Comparison of ENCODE assay signal across 21 mouse cellular contexts in genomic region chr19:26447427-26448023, GRCm38 (mm10).
DNase-seq lines count a peak whose midpoint lies in the region; ATAC-seq lines count a peak whose summit lies in the region.
"Had no signal": no experiment of that assay in that cellular context is flagged by ENCODE, and none has a peak within 500 bp of the region (broad histone marks: within the 10 kb centered on the region; RNA-seq: fewer than 3 reads in every experiment).

No protein-coding gene starts in this region.

- no peak overlapping the region for H3K4me3 ChIP-seq in forebrain, embryonic 13.5 days
- no peak overlapping the region for H3K4me3 ChIP-seq in forebrain, embryonic 10.5 days
- no peak overlapping the region for H3K4me3 ChIP-seq in forebrain, embryonic 16.5 days (replicated peaks; ENCODE audit: low read length)
- H3K4me3 ChIP-seq: embryonic facial prominence, embryonic 13.5 days; midbrain, embryonic 13.5 days had no signal

- DNase-seq in forebrain, embryonic 10.5 days (ENCODE audit: extremely low spot score, low spot score): no peak
- peak; percentile 13 to 30 for DNase-seq in left cerebral cortex, postnatal 14 days (ENCODE audit: low spot score in 2 of 2)
- no peak for DNase-seq in left cerebral cortex, adult 9 months (ENCODE audit: low spot score in 2 of 2)
- DNase-seq in brain, embryonic 18.5 days (ENCODE audit: low read depth, low spot score): peak; percentile 46
- no peak for DNase-seq in spleen, postnatal 4 days (ENCODE audit: low spot score in 2 of 2)
- no peak for DNase-seq in testis, postnatal 10 days (ENCODE audit: low spot score)
- DNase-seq: gastrocnemius, postnatal 36 days; heart, postnatal 36 days; liver; lung, embryonic 14.5 days; thymus, postnatal 36 days had no signal

- H3K4me2 ChIP-seq in forebrain, embryonic 13.5 days: no peak overlapping the region
- H3K4me2 ChIP-seq in forebrain, embryonic 16.5 days (ENCODE audit: low read length): no peak overlapping the region
- H3K4me2 ChIP-seq: embryonic facial prominence, embryonic 13.5 days; heart, embryonic 11.5 days; lung, embryonic 14.5 days; midbrain, embryonic 13.5 days had no signal

- H3K27me3 ChIP-seq in forebrain, embryonic 13.5 days: no peaks in the 10 kb centered on the region
- no peaks in the 10 kb centered on the region for H3K27me3 ChIP-seq in forebrain, embryonic 10.5 days (ENCODE audit: poor library complexity, severe bottlenecking)
- no peaks in the 10 kb centered on the region for H3K27me3 ChIP-seq in forebrain, embryonic 16.5 days (replicated peaks; ENCODE audit: control insufficient read depth, insufficient read depth, low read length)
- H3K27me3 ChIP-seq: embryonic facial prominence, embryonic 13.5 days; midbrain, embryonic 13.5 days had no signal

- ATAC-seq in forebrain, embryonic 13.5 days: peak; percentile 75
- ATAC-seq in forebrain, embryonic 16.5 days: peak; percentile 88
- ATAC-seq: activated CD4-positive, CD25-positive, alpha-beta regulatory T cell, adult 4 months; intestine, embryonic 16.5 days; midbrain, embryonic 13.5 days had no signal

- no peak overlapping the region for H3K27ac ChIP-seq in forebrain, embryonic 13.5 days
- H3K27ac ChIP-seq in forebrain, embryonic 10.5 days: no peak overlapping the region
- peak overlapping the region; percentile 11; the same call in 1 of the 2 replicates for H3K27ac ChIP-seq in forebrain, embryonic 16.5 days (ENCODE audit: low read length)
- H3K27ac ChIP-seq: embryonic facial prominence, embryonic 13.5 days; kidney, postnatal 0 days; macrophage; midbrain, embryonic 13.5 days; stomach, postnatal 0 days had no signal

- no peak overlapping the region for H3K9ac ChIP-seq in forebrain, embryonic 13.5 days
- H3K9ac ChIP-seq in forebrain, embryonic 16.5 days (replicated peaks; ENCODE audit: low read depth, low read length): no peak overlapping the region
- H3K9ac ChIP-seq: embryonic facial prominence, embryonic 13.5 days; lung, embryonic 14.5 days; midbrain, embryonic 13.5 days had no signal

- H3K4me1 ChIP-seq in forebrain, embryonic 13.5 days: no peaks in the 10 kb centered on the region
- H3K4me1 ChIP-seq in forebrain, embryonic 10.5 days: no peaks in the 10 kb centered on the region
- H3K4me1 ChIP-seq in forebrain, embryonic 16.5 days (replicated peaks; ENCODE audit: control insufficient read depth, insufficient read depth, low read length): peaks cover 8% of the 10 kb centered on the region
- H3K4me1 ChIP-seq: embryonic facial prominence, embryonic 13.5 days; midbrain, embryonic 13.5 days had no signal

- H3K36me3 ChIP-seq in forebrain, embryonic 13.5 days (ENCODE audit: poor library complexity, severe bottlenecking): no peaks in the 10 kb centered on the region
- H3K36me3 ChIP-seq in forebrain, embryonic 10.5 days (replicated peaks): no peaks in the 10 kb centered on the region
- H3K36me3 ChIP-seq in forebrain, embryonic 16.5 days (ENCODE audit: control insufficient read depth, insufficient read depth): no peaks in the 10 kb centered on the region
- H3K36me3 ChIP-seq: embryonic facial prominence, embryonic 13.5 days; midbrain, embryonic 13.5 days had no signal

- WGBS in forebrain, embryonic 13.5 days: 74% methylated on average over 7 of the region's 7 CpGs
- WGBS in forebrain, embryonic 10.5 days: 92% methylated on average over 7 of the region's 7 CpGs
- WGBS in forebrain, embryonic 16.5 days: 43% methylated on average over 7 of the region's 7 CpGs

- intact Hi-C loops in left cerebral cortex, postnatal 14 days (cut with DNase I): no loop called here

- H3K9me3 ChIP-seq in forebrain, embryonic 13.5 days (replicated peaks): no peaks in the 10 kb centered on the region
- H3K9me3 ChIP-seq in forebrain, embryonic 10.5 days: no peaks in the 10 kb centered on the region
- H3K9me3 ChIP-seq in forebrain, embryonic 16.5 days (ENCODE audit: control insufficient read depth, low read length): no peaks in the 10 kb centered on the region
- H3K9me3 ChIP-seq: embryonic facial prominence, embryonic 13.5 days; midbrain, embryonic 13.5 days had no signal

Comparison
In these comparisons a context has a peak if more than half of its experiments do, and no peak if none do; other contexts are left out.
1. DNase-seq: peak in left cerebral cortex, postnatal 14 days (2 of 2) and brain, embryonic 18.5 days (single experiment); none in forebrain, embryonic 10.5 days (single experiment), left cerebral cortex, adult 9 months (0 of 2), spleen, postnatal 4 days (0 of 2) and testis, postnatal 10 days (single experiment).